23 mouse cellular contexts compared by ENCODE assay signal in genomic region chr5:43039525-43039924, GRCm38 (mm10).
"Had no signal": no experiment of that assay in that cellular context is flagged by ENCODE, and none has a peak within 500 bp of the region (broad histone marks: within the 10 kb centered on the region; RNA-seq: fewer than 3 reads in every experiment).

No protein-coding gene starts in this region.

- DNase-seq: gastrocnemius, postnatal 14 days; gastrocnemius, postnatal 36 days; heart, adult 18-20 months; heart, postnatal 10 days; heart, postnatal 4 days; kidney, adult 18-20 months; kidney, adult 8-10 months; kidney, postnatal 10 days; kidney, postnatal 25 days; kidney, postnatal 4 days; liver had no signal

- H3K27me3 ChIP-seq: heart, embryonic 12.5 days; hindbrain, embryonic 13.5 days; hindbrain, embryonic 15.5 days; limb, embryonic 12.5 days had no signal

- H3K9ac ChIP-seq: heart, embryonic 12.5 days; hindbrain, embryonic 13.5 days; hindbrain, embryonic 15.5 days; limb, embryonic 12.5 days had no signal

- H3K4me1 ChIP-seq: hindbrain, embryonic 10.5 days; hindbrain, embryonic 13.5 days; hindbrain, embryonic 15.5 days; limb, embryonic 12.5 days had no signal

- H3K27ac ChIP-seq: heart, embryonic 10.5 days; hindbrain, embryonic 10.5 days; hindbrain, embryonic 13.5 days; hindbrain, embryonic 15.5 days; hindbrain, postnatal 0 days; layer of hippocampus, adult 2 months; left cerebral cortex, adult 2 months; limb, embryonic 10.5 days; limb, embryonic 12.5 days had no signal

- H3K4me2 ChIP-seq: heart, embryonic 12.5 days; hindbrain, embryonic 13.5 days; hindbrain, embryonic 15.5 days; limb, embryonic 12.5 days; liver, embryonic 11.5 days had no signal

- H3K9me3 ChIP-seq: heart, embryonic 10.5 days; heart, embryonic 12.5 days; hindbrain, embryonic 10.5 days; hindbrain, embryonic 13.5 days; hindbrain, embryonic 15.5 days; limb, embryonic 10.5 days; limb, embryonic 12.5 days had no signal

- H3K36me3 ChIP-seq: heart, embryonic 10.5 days; heart, embryonic 12.5 days; hindbrain, embryonic 10.5 days; hindbrain, embryonic 13.5 days; hindbrain, embryonic 15.5 days; limb, embryonic 10.5 days; limb, embryonic 12.5 days had no signal

- ATAC-seq: hindbrain, postnatal 0 days; intestine, postnatal 0 days had no signal

- H3K4me3 ChIP-seq: heart, embryonic 10.5 days; heart, embryonic 12.5 days; hindbrain, embryonic 10.5 days; hindbrain, embryonic 13.5 days; hindbrain, embryonic 15.5 days; layer of hippocampus, adult 2 months; left cerebral cortex, adult 2 months; limb, embryonic 10.5 days; limb, embryonic 12.5 days had no signal
